Mouse (Mus musculus): ENCODE measurements around the gene Ubl4b.

Ubl4b gene

GRCm38 (mm10) chr3:107567766-107568165 is 12.9 kb upstream of the Ubl4b start:
- no peak for DNase-seq

GRCm38 (mm10) chr3:107565331-107565730 is 10.5 kb upstream of the Ubl4b start:
- no peak for DNase-seq

- DNase-seq, result no peak
These were observed 9.0 kb upstream of the Ubl4b start for GRCm38 (mm10) chr3:107563880-107564279.

GRCm38 (mm10) chr3:107562591-107562990 is 7.7 kb upstream of the Ubl4b start:
- DNase-seq, result peak; percentile 28

- no peak for DNase-seq
These were observed 7.2 kb upstream of the Ubl4b start for GRCm38 (mm10) chr3:107562104-107562503.

GRCm38 (mm10) chr3:107559183-107559582 is 4.3 kb upstream of the Ubl4b start:
- DNase-seq, result peak; percentile 82

- DNase-seq, result no peak
These were observed 3.9 kb upstream of the Ubl4b start for GRCm38 (mm10) chr3:107558740-107559139.

GRCm38 (mm10) chr3:107550409-107551049 is 4.3 kb downstream of the Ubl4b start:
- DNase-seq, result peak; percentile 72

- DNase-seq, result no peak
These were observed 7.9 kb downstream of the Ubl4b start for GRCm38 (mm10) chr3:107546956-107547355.

- no peak for DNase-seq
These were observed 9.0 kb downstream of the Ubl4b start for GRCm38 (mm10) chr3:107545716-107546412.

GRCm38 (mm10) chr3:107545278-107545677 is 9.6 kb downstream of the Ubl4b start:
- DNase-seq, result no peak

- peak; percentile 29 for DNase-seq
These were observed 11.5 kb downstream of the Ubl4b start for GRCm38 (mm10) chr3:107543158-107544080.

- no peak for DNase-seq
These were observed 12.3 kb downstream of the Ubl4b start for GRCm38 (mm10) chr3:107542584-107542983.

GRCm38 (mm10) chr3:107537504-107537889 is 17.4 kb downstream of the Ubl4b start:
- DNase-seq, result no peak

GRCm38 (mm10) chr3:107536810-107537503 is 17.9 kb downstream of the Ubl4b start:
- peak; percentile 58 for DNase-seq

- DNase-seq, result no peak
These were observed 19.9 kb downstream of the Ubl4b start for GRCm38 (mm10) chr3:107534951-107535350.

- no peak for DNase-seq
These were observed 21.3 kb downstream of the Ubl4b start for GRCm38 (mm10) chr3:107533532-107533931.

GRCm38 (mm10) chr3:107530581-107530980 is 24.3 kb downstream of the Ubl4b start:
- DNase-seq, result no peak

- DNase-seq, result no peak
These were observed 25.7 kb downstream of the Ubl4b start for GRCm38 (mm10) chr3:107529182-107529581.

- DNase-seq, result no peak
These were observed 26.3 kb downstream of the Ubl4b start for GRCm38 (mm10) chr3:107528401-107529118.

- DNase-seq, result no peak
These were observed 30.3 kb downstream of the Ubl4b start for GRCm38 (mm10) chr3:107524547-107524946.

GRCm38 (mm10) chr3:107520931-107521330 is 33.9 kb downstream of the Ubl4b start:
- DNase-seq, result no peak

Data from lung, postnatal 10 days (tissue).